Mouse (Mus musculus): ENCODE measurements at regions not wholly inside any gene's neighbourhood (a gene's known extent, or its start where the extent isn't known, plus 50 kb on each side); places are given as distances from the start of the nearest gene placed in this dataset.

DNA sequence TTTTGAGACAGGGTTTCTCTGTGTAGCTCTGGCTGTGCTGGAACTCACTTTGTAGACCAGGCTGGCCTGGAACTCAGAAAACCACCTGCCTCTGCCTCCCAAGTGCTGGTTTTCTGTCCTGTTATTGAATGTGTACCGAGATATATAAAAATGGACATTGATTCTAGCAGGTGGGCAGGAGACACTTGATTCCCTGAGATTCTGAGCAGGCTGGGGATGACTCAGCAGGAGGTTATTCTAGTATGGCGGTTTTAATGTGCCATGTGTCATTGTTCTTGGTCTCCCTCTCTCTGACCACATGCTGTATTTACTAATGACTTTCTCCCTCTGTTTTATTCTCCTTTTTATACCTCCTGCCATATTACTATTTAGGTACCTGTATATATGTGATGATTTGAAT lies 517.2 kb upstream of the Pkn2 start:
- no peak for DNase-seq (ENCODE audit: low spot score)

DNA sequence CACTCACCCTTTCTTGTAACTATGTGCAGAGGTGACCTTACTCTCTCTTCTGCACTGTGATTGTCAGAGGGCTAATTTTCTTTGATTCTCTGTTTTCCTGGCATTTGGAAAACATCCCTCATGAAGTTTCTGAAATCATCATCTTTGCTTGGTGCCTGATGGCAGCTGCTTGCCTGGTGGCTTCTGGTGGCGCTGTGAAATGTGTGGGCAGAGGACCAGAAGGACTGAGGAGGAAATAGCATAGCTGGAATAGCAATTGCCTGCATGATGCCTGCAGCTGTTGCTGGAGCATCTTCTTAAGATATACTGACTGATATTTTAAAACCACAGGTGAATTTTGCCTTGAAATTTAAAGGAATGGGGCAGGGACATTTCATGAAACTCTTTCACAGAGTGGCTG lies 502.6 kb upstream of the Pkn2 start:
- no peak for DNase-seq (ENCODE audit: low spot score)

DNA sequence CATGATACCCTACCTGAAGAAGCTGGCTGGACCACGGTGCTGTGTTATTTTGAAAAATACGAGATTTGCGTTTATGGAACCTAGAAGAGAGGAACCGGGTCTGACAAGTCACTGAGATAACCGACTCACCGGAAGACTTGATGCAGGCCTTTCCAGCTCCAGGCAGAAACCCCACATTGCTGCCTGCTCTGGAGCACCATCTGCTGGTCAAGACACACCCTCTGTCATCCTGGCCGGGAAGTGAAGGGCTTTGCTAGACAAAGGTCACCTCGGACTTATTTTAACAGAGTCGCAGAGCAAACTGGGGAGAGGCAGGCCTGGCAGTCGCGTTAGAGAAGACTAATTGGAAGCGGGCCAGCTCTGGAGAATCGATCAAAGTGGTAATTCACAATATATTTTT lies 497.4 kb upstream of the Pkn2 start:
- peak; percentile 77 for DNase-seq (ENCODE audit: low spot score)

DNA sequence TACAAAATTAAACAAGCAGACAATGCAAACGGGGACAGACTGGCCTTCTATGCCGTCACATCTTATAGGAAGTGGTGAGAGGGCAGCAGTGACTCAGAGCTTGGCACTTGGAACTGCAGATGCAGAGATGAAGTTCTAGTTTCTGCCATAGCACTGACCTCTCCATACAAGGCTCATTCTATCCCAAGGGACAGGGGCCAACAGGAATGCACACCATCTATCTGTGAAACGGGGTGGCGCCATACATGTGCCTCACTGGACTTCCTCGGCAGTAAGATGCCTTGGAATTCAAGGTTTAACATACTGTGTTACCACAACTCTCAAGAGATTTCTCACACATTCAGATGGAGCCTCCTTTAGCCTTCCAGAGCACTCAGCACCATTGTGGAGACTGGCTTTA lies 495.6 kb upstream of the Pkn2 start:
- no peak for DNase-seq (ENCODE audit: low spot score)

DNA sequence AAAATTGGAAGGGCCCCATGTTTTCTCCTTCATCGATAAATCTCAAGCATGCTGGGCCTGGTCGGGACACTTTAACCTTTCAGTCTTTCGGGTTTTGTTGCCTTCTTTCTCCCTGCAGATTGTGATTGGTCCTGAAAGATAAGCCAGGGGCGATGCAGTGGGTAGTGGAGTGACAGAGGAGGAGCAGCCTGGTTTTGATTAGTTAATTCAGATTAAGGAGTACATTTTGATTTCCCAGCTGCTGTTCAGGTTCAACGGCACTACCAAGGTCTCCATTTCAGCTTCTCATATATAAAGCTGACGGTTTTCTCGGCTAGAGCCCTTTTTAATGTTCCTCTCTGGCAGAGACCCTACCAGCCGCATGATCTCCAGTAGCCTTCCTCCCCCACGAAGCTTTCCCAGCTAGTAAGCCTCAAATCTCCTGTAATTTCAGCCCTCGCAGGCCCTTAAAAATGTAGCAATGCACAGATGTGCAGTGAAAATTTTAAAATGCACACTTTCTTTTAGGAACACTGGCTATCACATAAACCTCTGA lies 493.8 kb upstream of the Pkn2 start:
- no peak for DNase-seq (ENCODE audit: low spot score)

DNA sequence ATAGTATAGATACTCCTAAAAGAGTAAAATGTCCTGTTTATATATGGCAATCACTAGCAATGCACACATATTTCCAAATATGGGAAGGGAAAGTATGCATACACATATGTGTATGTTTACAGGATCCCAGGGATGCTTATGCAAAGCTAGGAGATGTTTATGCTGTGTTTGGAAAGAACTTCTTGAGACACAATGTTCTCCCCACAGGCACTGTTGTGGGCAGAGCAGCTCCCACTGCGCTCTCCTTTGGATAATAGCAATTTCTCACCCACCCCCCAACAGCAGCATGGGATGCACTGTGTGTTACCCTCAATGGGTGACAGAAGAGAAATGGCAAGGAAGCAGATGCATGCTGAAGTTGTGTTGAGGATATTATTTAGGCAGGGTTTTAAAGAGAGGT lies 491.7 kb upstream of the Pkn2 start:
- no peak for DNase-seq (ENCODE audit: low spot score)

DNA sequence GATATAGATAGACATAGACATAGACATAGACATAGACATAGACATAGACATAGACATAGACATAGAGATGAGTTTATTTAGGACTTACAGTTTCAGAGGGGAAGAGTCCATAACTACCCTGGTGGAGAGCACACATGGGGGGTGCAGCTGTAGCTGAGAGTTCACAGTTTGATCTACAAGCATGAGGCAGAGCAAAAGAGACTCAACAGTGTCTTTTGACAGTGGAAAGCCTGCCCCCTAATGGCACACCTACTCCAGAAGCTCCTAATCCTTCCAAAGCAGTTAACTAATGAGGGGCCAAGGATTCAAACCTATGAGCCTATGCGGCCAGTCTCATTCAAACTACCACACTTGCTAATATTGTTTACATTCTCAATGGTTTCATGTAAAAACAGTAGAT lies 487.2 kb upstream of the Pkn2 start:
- no peak for DNase-seq (ENCODE audit: low spot score)

DNA sequence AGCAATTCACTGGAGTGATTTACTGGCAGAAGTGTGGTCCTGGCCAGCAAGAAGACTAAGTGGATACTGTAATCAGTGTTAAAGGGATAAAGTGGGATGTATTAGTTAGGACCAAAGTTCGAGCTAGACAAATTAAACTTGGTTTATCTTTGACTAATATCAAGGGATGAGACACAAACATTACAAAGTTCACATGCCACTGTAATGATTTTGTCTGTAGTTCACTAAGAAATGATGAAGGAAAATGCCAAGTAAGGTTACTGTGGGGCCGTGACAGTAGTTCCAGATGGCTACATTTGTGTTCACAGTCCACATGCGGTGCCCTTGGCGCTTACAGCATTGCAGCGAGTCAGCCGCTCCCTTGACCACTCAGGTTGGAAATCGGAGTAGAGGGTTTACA lies 458.2 kb upstream of the Pkn2 start:
- DNase-seq (ENCODE audit: low spot score), result no peak

DNA sequence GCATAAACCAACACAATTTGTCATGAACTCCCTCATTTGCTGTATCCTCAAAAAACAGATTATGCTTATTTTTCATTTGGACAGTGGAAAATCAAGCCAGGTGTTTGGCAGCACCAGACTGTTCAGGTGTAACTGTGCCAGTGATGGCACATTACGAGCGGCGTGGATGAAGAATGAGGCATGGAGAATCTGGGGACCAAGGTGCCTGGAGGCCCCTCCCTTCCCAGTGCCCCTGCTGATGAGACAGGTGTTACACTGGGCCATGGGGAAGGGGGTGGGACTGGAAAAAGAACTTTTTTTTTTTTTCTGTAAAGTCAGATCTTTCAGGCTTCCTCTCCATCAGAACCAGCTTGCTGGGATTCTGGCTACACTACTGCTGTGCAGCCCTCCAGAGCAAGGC lies 451.5 kb upstream of the Pkn2 start:
- no peak for DNase-seq (ENCODE audit: low spot score)

DNA sequence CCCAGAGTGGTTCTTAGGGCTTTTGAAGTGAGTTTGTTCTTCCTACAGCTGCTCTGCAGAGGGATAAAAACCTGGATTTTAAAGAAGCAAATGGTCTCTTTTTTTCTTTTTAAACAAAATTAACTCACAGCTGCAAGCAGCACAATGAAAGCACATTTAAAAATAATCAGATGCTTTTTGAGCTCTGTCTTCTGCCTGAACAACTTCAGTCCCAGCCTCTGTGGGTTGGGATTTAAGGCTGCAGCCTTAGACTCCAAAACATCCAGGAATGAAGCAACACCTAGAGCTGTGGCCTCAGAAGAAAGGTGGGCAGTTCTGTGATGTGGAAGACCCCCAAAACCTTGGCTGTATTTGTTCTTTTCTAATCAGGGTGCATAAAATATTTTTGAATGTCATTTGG lies 446.7 kb upstream of the Pkn2 start:
- no peak for DNase-seq (ENCODE audit: low spot score)

DNA sequence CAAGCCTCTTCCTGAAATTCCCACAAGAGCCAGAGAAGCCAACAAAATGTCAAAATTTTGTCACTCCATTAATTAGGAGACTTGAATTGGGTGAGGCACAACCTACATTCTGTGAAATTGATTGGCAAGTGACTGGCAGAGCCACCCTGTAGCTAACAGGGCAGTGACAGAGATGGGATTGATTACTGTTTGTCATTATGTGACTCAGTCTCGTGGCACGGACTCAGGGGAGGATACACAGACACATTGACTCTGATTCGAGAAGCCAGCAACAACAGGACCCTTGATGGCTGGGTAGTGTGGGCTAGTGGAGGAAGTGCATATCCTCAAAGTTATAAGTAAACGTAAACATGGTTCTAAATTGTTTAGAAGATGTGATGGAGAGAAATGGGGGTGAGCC lies 445.8 kb upstream of the Pkn2 start:
- no peak for DNase-seq (ENCODE audit: low spot score)

DNA sequence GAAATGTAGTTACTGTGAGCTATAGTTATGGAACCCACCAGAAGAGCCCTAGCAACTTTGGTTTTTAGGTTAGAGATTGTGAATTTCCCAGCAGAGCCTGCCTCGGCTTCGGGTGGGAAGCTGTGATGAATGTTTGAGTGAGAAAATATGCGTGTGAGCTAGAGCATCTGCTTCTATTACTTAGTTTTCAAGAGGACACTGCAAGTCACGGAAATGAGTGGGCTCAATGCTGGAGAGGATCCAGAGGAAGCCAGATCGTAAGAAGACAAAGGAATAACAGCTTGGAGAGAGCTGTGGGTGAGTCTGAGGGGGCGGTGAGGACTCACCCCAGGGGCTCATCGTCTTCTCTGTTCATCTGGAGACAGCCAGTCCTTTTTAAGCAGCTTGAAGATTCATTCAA lies 434.7 kb upstream of the Pkn2 start:
- DNase-seq (ENCODE audit: low spot score), result no peak

DNA sequence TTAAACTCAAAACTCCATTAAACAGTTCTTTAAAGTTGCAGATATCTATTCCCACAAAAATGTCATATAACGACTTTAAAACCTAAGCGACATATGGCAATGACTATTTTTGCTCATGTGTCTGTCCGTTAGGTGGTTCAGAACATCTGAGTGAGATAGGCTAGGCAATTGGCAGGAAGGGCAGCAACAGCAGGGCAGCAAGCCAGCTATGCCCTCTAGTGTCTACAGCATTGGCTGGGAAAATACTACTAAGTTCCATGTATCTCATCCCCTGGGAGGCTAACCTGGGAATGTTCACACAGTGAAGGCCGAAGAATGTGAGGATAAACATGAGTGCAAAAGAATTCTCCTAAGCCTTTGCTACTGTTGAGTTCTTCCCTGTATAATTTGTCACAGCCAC lies 410.0 kb upstream of the Pkn2 start:
- DNase-seq (ENCODE audit: low spot score), result no peak

DNA sequence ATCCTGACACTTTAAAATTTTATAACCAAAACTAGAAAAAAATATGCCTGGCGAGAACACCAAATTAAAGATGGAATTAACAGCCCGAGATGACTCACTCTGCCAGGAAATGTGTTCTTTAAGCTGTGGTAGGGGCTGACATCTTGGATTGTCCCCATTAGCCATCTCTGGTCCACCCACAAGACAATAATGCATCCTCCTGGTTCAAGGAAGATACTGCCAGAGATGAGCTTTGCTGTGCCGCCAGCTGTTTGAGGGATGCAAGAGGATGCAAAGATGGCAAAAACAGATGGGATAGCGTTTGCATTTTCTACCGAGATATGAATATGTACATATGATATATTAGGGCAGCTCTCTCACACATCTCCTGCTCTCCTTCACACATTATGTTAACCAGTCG lies 382.3 kb upstream of the Pkn2 start:
- DNase-seq (ENCODE audit: low spot score), result no peak

DNA sequence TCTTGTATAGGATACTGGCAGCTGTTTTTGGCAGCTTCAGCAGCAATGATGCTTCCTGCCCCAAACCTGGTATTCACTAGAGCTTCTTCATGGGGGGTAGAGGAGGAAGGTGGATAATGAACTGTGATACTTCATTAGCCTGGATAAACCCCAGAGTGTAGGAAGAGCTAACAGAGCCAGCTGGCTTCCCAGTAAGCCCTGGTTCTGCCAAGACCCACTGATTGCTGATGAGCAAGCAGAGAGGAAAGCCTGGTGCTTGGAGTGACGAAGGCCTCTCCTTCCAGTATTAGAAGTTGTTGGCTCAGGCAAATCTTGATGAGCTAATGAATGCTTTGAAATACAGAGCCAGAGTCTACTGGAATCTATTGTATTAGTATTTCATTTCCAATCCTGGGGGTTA lies 370.8 kb upstream of the Pkn2 start:
- no peak for DNase-seq (ENCODE audit: low spot score)

DNA sequence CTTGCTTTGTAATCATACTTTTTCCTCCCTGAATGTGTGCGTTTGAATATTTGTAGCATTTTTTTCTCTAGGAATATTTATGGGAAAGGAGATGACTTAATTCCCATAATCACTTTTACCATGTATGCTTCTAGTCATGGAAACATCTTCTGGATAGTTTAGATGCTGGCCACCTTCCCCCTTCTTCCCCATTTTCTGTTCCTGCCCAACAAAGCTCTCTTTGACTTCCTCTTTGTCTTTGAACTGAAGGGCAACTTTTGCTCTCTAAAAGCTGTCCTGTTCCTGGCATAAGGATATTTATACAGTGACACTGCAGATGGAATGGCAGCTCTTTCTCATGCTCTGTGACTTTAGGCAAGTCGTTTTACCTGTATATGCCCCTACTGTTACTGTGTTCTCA lies 370.2 kb upstream of the Pkn2 start:
- DNase-seq (ENCODE audit: low spot score), result no peak

DNA sequence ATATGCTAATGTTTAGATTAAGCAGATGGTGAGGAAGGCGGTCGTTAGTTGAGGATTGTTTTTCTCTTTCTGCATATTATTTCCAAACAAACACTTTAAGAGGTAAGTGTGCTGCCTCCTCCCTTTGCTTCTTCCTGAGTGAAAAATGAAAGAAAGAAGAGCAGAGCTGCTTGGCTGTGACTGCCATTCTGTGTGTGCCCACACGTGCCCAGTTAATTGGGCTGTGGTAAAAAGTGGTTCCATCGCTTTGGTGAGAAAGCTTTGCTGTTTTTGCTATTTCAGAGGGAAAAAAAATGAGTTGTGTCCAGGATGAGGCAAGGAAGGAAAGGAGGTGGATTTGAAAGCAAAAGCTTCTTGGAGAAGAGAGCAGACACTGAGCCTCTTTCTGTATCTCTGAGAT lies 360.9 kb upstream of the Pkn2 start:
- DNase-seq (ENCODE audit: low spot score), result no peak

DNA sequence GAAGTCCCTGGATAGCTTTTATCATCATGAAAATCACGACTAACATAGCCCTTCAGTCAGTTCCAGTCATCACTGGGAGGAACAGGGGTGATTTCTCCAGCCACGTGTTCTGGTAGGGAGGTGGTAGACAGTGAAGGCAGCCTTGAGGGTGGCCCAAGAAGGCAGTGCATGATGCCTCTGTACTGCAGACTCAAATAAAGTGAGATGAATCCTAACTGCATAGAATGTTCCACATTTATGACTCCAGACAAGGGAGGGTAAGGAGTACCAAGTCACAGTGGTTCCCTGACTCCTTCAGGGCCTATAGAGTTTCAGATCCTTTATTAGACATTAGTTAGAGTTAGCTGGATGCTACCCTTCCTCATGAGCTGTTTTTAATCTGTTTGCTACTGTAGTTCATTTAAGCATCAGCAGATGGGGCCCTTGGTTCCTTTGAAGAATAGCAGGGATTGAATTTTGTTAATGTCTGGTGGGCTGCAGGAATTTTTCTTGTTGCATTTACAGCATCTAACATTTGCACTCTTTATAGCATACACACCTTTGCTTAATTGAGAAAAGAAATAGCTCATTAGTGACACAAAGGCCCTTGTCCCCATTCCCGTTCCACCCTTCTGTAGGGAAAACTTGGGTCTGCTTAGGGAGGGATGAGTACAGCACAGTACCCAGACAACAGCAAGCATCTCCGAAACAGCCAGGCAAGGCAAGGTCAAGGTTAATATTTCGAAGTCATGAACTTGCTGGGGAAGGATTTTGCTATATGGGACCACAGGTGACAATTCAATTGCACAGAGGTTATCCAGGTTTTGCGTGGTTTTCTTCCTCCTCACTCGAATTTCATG lies 359.0 kb upstream of the Pkn2 start:
- DNase-seq (ENCODE audit: low spot score), result no peak

DNA sequence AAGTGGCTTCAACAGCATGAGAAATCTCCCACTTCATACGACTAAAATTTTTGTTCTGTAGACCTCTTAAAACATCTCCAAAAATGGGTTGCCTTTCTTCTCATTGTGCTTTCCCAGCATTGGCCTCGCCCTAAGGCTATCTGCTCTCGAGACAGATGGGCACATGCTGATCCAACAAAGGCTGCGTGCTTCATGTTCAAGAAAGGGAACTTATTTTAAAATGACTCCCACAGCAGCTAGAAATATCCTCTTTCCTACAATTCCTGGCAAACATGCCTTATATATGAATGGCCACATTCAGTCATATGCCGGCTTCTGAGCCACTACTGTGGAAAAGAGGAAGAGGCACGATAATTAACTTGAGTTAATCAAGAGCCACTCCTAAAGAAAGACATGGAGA lies 356.7 kb upstream of the Pkn2 start:
- no peak for DNase-seq (ENCODE audit: low spot score)

DNA sequence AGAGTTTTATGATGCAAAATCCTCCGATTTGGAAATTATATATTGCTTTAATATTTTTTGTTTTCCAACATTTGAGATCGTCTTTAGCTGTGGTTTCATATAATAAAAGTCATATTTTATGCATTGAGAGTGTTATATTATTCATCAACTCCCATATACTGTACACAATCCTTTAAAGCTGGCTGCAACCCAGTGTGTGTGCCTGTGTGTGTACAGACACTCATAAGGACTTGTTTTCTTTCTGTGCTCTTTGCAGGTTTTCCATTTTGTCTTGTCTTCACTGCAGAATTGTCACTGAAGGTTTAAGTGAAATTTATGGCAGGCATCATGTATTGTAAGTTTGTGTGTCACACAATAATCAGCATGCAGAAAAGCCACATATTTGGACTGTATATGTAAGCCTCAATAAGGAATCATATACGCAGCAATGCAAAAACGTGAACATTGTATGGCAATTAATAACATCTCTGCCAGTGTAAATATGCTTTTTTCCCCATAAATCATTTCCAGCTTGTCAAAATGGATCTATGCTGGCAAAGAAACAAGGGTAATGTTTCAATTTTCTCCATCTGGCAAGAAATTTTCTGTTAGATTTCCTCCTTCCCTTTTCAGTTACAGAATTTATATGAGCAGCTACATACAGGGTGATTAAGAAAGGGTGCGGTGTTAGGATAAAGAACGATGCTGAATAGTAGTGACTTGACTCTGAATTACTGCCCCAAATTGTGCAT lies 342.4 kb upstream of the Pkn2 start:
- no peak for DNase-seq (ENCODE audit: low spot score)

DNA sequence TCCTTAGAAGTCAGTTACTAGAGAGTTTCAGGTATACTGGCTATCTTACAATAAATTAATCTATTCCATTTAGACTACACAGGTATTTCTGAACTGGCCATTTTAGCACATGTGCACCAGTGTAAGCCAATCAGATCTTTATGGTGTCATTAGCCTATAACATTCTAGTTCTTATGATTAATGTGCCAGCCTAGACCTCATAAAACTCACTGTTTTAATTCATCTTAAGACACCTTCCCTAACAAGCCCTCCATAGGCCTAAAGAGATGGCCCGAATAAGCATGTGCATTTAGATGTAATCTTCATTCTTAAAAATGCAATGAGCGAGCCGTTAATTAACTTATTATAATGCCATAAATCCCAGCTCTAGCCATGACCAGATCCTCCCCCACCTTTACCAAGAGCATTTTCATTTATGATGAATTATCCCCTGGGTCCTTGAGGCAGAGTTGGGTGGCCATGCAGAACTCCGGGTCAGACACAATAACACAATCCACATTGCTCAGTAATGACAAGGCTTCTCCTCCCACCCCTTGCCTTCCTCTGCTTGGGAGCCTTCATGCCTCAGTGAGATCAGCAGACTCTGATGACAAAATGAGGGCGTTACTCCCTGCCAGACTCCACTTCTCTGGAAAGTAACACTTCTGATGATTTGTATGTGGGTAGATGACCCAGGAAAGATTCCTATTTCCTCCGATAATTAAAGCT lies 311.6 kb upstream of the Pkn2 start:
- no peak for DNase-seq (ENCODE audit: low spot score)

DNA sequence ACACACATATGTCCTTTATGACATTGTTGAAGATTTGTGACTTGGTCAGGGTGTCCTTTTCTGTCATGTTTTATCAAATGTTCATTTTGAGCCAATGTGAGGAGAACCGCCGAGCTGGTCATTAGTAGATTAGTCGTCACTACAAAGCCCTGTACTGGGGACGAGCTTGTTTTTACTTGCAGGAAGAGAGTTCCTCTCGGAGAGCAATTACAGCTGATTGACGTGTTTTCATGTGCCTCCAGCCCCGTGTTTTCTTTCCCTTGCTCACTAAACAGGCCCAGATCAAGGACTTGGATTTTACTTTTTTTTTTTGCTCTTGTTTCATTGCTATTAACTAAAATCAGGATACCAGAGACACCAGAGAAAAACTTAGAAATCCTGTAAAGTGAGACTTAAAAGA lies 307.1 kb upstream of the Pkn2 start:
- DNase-seq (ENCODE audit: low spot score), result no peak

DNA sequence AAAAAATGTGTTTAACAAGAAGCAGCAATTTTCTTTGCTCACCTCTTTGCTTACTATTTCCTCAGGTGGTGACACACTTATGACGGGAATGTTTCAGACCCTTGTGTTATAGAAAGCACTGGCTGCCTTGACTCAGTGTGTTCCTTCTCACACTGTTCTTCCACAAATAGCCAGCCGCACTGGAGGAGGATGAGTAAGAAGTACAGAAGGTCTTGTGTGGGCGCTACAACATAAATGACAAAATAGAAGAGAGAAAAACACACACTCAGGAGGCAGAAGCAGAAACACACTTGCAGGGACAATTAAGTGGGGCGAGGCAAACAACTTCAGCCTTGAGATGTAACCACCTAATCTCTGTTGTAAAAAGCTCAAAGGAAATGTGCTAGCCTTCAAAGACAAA lies 292.2 kb upstream of the Pkn2 start:
- DNase-seq (ENCODE audit: low spot score), result no peak
